Mouse (Mus musculus) liver, postnatal 0 days (tissue): ENCODE data around the gene Edc3.

Experiments
- CTCF ChIP-seq: sonication (generic); IDR thresholded peaks from 2 replicates; pipeline ENCODE4 v1.5.1; 2016; ENCODE audit warnings: antibody characterized with exemption, low read depth
- EP300 ChIP-seq: IDR thresholded peaks from 2 replicates; pipeline ENCODE4 v1.6.1; 2016; ENCODE audit warnings: antibody characterized with exemption, low read depth, mild to moderate bottlenecking

- TF ChIP-seq CTCF: no peak
- TF ChIP-seq EP300: no peak
These were observed 26.9 kb upstream of the Edc3 start for GRCm38 (mm10) chr9:57681411-57681810.
